ENCODE assay signal across 17 mouse cellular contexts in genomic region chr19:55525056-55525455, GRCm38 (mm10).
DNase-seq lines count a peak whose midpoint lies in the region; ATAC-seq and TF ChIP-seq lines count a peak whose summit lies in the region.
"Had no signal": no experiment of that assay in that cellular context is flagged by ENCODE, and none has a peak within 500 bp of the region (broad histone marks: within the 10 kb centered on the region; RNA-seq: fewer than 3 reads in every experiment).

No protein-coding gene starts in this region.

- H3K9ac ChIP-seq in stomach, embryonic 14.5 days (replicated peaks; ENCODE audit: low read depth, low read length): no peak overlapping the region
- no peak overlapping the region for H3K9ac ChIP-seq in stomach, postnatal 0 days (ENCODE audit: low read length)
- no peak overlapping the region for H3K9ac ChIP-seq in embryonic facial prominence, embryonic 13.5 days
- no peak overlapping the region for H3K9ac ChIP-seq in limb, embryonic 15.5 days
- H3K9ac ChIP-seq: embryonic facial prominence, embryonic 12.5 days; stomach, embryonic 15.5 days had no signal

- intact Hi-C loops in heart, postnatal 25 days (cut with DNase I): no loop called here
- intact Hi-C loops in left cerebral cortex, postnatal 25 days (cut with DNase I): no loop called here

- H3K4me3 ChIP-seq in stomach, embryonic 14.5 days (ENCODE audit: low read depth, low read length): no peak overlapping the region
- H3K4me3 ChIP-seq in stomach, postnatal 0 days (ENCODE audit: low read depth, low read length): no peak overlapping the region
- no peak overlapping the region for H3K4me3 ChIP-seq in embryonic facial prominence, embryonic 13.5 days
- H3K4me3 ChIP-seq in limb, embryonic 15.5 days: no peak overlapping the region
- H3K4me3 ChIP-seq: embryonic facial prominence, embryonic 12.5 days; stomach, embryonic 15.5 days had no signal

- TF ChIP-seq EP300 in stomach, postnatal 0 days (optimal IDR thresholded peaks at IDR 0.05): no peak

- no peaks in the 10 kb centered on the region for H3K9me3 ChIP-seq in stomach, embryonic 14.5 days (ENCODE audit: control insufficient read depth, low read depth, low read length)
- no peaks in the 10 kb centered on the region for H3K9me3 ChIP-seq in stomach, postnatal 0 days (ENCODE audit: control insufficient read depth, low read length)
- no peaks in the 10 kb centered on the region for H3K9me3 ChIP-seq in embryonic facial prominence, embryonic 13.5 days
- H3K9me3 ChIP-seq in limb, embryonic 15.5 days: no peaks in the 10 kb centered on the region
- H3K9me3 ChIP-seq: embryonic facial prominence, embryonic 12.5 days; stomach, embryonic 15.5 days had no signal

- 0 out of 2 replicates have a peak overlapping the region, but pooled peaks have one; percentile 6 for H3K27ac ChIP-seq in stomach, embryonic 14.5 days (ENCODE audit: low read length)
- no peak overlapping the region for H3K27ac ChIP-seq in stomach, postnatal 0 days (replicated peaks)
- H3K27ac ChIP-seq in embryonic facial prominence, embryonic 13.5 days: peak overlapping the region; percentile 40; the same call in 1 of the 2 replicates
- peak overlapping the region; percentile 47; the same call in 1 of the 2 replicates for H3K27ac ChIP-seq in limb, embryonic 15.5 days
- H3K27ac ChIP-seq: embryonic facial prominence, embryonic 12.5 days; kidney, postnatal 0 days; stomach, embryonic 15.5 days had no signal

- DNase-seq in heart, adult 11 months: peak; percentile 55
- DNase-seq in heart, postnatal 25 days (ENCODE audit: low spot score): no peak
- DNase-seq in stomach, postnatal 0 days (ENCODE audit: low spot score): no peak
- DNase-seq in left cerebral cortex, postnatal 25 days (ENCODE audit: low spot score in 2 of 2): no peak
- DNase-seq in layer of hippocampus, postnatal 10 days (ENCODE audit: low spot score in 2 of 2): no peak
- DNase-seq: gastrocnemius, postnatal 36 days; heart, postnatal 14 days; kidney, adult 11 months; spleen, adult 18-20 months; thymus, postnatal 14 days had no signal

- TF ChIP-seq CTCF in stomach, postnatal 0 days (IDR thresholded peaks at IDR 0.05; ENCODE audit: low read depth): no peak

- no peak overlapping the region for H3K4me2 ChIP-seq in stomach, embryonic 14.5 days (replicated peaks; ENCODE audit: low read depth, low read length)
- no peak overlapping the region for H3K4me2 ChIP-seq in stomach, postnatal 0 days (replicated peaks; ENCODE audit: low read depth)
- H3K4me2 ChIP-seq in embryonic facial prominence, embryonic 13.5 days: no peak overlapping the region
- H3K4me2 ChIP-seq in limb, embryonic 15.5 days: no peak overlapping the region
- H3K4me2 ChIP-seq: embryonic facial prominence, embryonic 12.5 days; stomach, embryonic 15.5 days had no signal

- no peaks in the 10 kb centered on the region for H3K36me3 ChIP-seq in stomach, embryonic 14.5 days (ENCODE audit: control insufficient read depth, insufficient read depth, low read length)
- H3K36me3 ChIP-seq in stomach, postnatal 0 days (ENCODE audit: control insufficient read depth, insufficient read depth, low read length): no peaks in the 10 kb centered on the region
- H3K36me3 ChIP-seq in embryonic facial prominence, embryonic 13.5 days: no peaks in the 10 kb centered on the region
- no peaks in the 10 kb centered on the region for H3K36me3 ChIP-seq in limb, embryonic 15.5 days
- H3K36me3 ChIP-seq: embryonic facial prominence, embryonic 12.5 days; stomach, embryonic 15.5 days had no signal

- no peaks in the 10 kb centered on the region for H3K27me3 ChIP-seq in stomach, embryonic 14.5 days (ENCODE audit: control insufficient read depth, insufficient read depth, low read length)
- no peaks in the 10 kb centered on the region for H3K27me3 ChIP-seq in stomach, postnatal 0 days (ENCODE audit: control insufficient read depth, insufficient read depth, low read length)
- no peaks in the 10 kb centered on the region for H3K27me3 ChIP-seq in embryonic facial prominence, embryonic 13.5 days
- H3K27me3 ChIP-seq in limb, embryonic 15.5 days: no peaks in the 10 kb centered on the region
- H3K27me3 ChIP-seq: embryonic facial prominence, embryonic 12.5 days; stomach, embryonic 15.5 days had no signal

- no peaks in the 10 kb centered on the region for H3K4me1 ChIP-seq in stomach, embryonic 14.5 days (ENCODE audit: control insufficient read depth, insufficient read depth, low read length)
- no peaks in the 10 kb centered on the region for H3K4me1 ChIP-seq in stomach, postnatal 0 days (replicated peaks; ENCODE audit: control insufficient read depth, insufficient read depth)
- H3K4me1 ChIP-seq in embryonic facial prominence, embryonic 13.5 days: peaks cover 34% of the 10 kb centered on the region
- H3K4me1 ChIP-seq in limb, embryonic 15.5 days: peaks cover 10% of the 10 kb centered on the region
- H3K4me1 ChIP-seq: stomach, embryonic 15.5 days had no signal

- WGBS in stomach, embryonic 14.5 days: 59% methylated on average over 3 of the region's 3 CpGs
- 64% methylated on average over 3 of the region's 3 CpGs for WGBS in stomach, postnatal 0 days
- WGBS in embryonic facial prominence, embryonic 13.5 days: 43% methylated on average over 3 of the region's 3 CpGs
- 25% methylated on average over 3 of the region's 3 CpGs for WGBS in limb, embryonic 15.5 days

- no peak for ATAC-seq in stomach, embryonic 14.5 days (ENCODE audit: insufficient number of reproducible peaks, insufficient read depth, low FRiP score, low read depth)
- no peak for ATAC-seq in stomach, postnatal 0 days (ENCODE audit: low FRiP score, low TSS enrichment)
- no peak for ATAC-seq in embryonic facial prominence, embryonic 13.5 days (ENCODE audit: insufficient number of reproducible peaks, insufficient read depth, low FRiP score, low TSS enrichment, low read depth)
- no peak for ATAC-seq in limb, embryonic 15.5 days (ENCODE audit: insufficient number of reproducible peaks, low FRiP score, low TSS enrichment, low read depth)
- ATAC-seq: hindbrain, embryonic 16.5 days had no signal
